Mouse (Mus musculus) neutrophil, adult 65 days (primary cell): ENCODE measurements around the gene Peak1. TPM values are rescaled to one million over a fixed set of nuclear protein-coding genes. Genes with fewer than 3 reads are reported as not detected.

Experiments used
- total RNA-seq: library from RNA; stranded (reverse); gene quantifications from 2 replicates; pipeline ENCODE4 v1.2.4, GENCODE M21; 2023

Peak1 gene
- 9.5 and 13.4 TPM in 2 replicates for total RNA-seq

DNA sequence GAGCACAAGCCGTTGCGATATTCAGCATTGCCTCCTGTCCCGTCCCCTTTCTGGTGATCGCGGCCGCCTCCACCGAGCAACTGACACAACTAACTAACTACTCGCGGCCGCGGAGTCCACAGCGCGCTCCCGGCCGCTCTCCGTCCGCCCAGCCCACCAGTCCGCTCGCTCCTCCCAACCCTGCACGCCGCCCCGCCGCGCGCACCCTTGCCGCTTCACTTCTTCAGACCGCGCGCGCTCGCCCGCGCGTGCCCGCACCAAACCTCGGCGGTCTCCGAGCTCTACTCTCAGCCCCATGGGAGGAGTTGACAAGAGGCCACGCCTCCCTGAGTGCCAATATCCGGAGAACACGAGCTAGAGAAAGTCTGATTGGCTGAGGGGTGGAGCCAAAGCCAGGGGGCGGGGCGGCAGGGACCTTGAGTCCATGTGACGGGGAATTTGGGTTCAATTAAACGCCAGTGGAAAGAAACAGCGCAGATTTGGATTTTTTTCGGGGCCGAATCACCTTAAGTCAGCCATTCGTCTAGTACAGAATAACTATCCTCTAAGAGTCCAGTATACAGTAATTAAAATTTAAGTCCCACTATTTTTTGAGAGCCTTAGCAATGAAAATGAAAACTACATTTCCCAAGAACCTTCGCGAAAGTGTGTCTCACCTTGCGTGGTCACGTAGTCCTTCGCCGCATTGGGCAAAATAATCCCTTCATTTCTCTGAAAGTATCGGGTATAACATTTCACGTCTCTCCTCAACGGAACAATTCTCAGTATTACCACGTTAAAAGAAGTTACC lies at the start of gene Peak1, which contains the start of gene Hmg20a:
Gene Peak1 (minus strand): TSS at position 120 of the 790 bp plus-strand sequence.
Gene Hmg20a (plus strand): TSS at position 662 of the 790 bp plus-strand sequence.

DNA sequence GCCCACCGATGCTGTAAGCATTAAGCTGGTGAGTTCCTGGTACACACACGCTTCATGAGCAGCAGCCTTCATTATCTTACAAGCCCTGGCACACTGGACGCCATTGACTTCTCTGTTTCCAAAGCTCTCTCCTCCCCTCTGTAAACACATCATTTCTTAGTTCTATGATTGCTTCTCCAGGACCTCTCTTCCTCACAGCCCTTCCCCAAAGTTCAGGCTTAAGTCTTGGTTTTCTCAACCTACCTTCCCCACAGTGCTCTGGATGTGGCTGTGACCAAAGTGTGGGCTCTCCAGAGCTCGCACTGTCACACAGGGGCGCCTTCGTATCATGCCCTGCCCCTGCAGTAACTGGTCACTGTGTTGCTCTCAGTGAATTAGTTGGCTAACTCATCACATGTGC lies 252.5 kb downstream of the Peak1 start, which contains the start of gene Tspan3:
Gene Tspan3 (minus strand): TSS at position 101 of the 400 bp plus-strand sequence.

Other genes with a start within 250 kb of the Peak1 start
- 13.0 and 13.4 TPM in 2 replicates for gene Hmg20a, start 542 bp upstream of the Peak1 start, total RNA-seq